Mouse (Mus musculus) kidney, adult 2 months (tissue): ENCODE data around the gene 1700123O20Rik.

ENCODE experiments used
- CTCF ChIP-seq: fragments of 200-500 bp; conservative IDR thresholded peaks from 2 replicates; pipeline ENCODE4 v1.5.1; 2011; ENCODE audit warnings: low read depth, mild to moderate bottlenecking, control low read depth, low read length, moderate library complexity, mixed read lengths; ENCODE audit not compliant: insufficient read depth, insufficient read length
- POLR2A ChIP-seq: fragments of 200-500 bp; IDR thresholded peaks from one replicate; pipeline ENCODE4 v1.6.1; 2011; ENCODE audit warnings: low read depth, low read length, control low read depth

GRCm38 (mm10) chr14:54705844-54706243 is 19.8 kb downstream of the 1700123O20Rik start:
- no peak for TF ChIP-seq CTCF
- TF ChIP-seq POLR2A, result no peak
